Mouse (Mus musculus) c-Kit-negative CD71-positive TER-119-positive erythroid progenitor cells, embryonic 14.5 days (primary cell): ENCODE data around the gene Galnt9.

Experiments used
- DNase-seq: peaks from one replicate; pipeline ENCODE4 v3.0.0-alpha.2; 2013; ENCODE audit warnings: low read depth, low spot score

Galnt9 gene

DNA sequence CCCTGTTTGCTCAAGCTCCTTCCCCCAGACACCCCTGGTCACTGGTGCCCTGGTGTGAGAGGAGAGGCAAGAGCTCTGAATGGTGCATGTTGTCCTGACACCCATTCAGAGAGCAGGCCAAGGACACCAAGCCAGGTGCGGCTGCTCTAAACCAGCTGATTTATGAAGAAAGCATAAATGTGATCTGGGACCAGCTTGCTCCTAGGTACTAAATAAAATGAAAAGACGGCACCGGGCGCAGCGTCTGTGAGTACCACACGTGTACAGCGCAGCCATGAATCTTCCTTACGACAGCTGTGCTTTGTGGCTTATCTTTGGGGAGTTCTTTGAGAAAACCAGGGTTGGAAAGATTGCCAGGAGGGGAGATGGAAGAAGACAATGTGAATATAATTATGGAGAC, 8.2 kb upstream of the Galnt9 start:
- DNase-seq, result no peak

DNA sequence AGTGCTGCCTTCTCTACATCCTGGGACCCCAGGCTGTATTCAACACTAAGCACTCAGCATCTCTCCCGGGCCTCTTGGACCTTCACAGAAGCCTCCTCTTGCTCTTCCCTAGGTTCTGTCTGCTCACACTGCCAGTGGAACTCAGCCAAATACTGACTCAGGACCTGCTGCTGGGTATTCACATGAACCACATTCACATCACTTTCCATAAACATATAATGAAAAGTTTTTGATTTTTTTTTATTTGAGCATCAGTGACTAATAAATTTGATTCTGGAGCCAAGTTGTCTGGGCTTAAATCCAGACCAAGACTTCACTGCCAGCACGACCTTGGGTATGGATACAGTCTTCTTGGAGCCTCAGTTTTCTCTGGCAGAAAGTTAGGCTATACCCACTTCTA, 3.2 kb upstream of the Galnt9 start:
- DNase-seq, result no peak

DNA sequence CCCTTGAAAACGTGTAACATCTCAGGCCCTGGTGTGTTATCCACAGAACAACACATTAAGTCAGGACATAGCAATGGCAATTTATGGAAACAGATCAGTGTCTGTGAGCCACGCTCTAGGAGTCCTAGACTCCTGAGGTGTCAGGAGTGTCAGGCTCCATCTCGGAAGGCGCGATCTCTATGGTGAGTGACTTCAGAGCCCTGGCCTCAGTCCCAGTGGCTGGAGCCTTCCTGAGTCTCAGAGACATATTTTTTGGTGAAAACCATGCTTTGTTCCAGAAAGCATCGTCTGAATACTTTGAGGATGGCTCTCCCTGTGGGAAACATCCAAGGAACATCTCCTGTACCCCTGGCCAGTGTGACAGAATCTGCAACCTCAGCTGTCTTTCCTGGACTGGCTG, 2.7 kb upstream of the Galnt9 start:
- no peak for DNase-seq

DNA sequence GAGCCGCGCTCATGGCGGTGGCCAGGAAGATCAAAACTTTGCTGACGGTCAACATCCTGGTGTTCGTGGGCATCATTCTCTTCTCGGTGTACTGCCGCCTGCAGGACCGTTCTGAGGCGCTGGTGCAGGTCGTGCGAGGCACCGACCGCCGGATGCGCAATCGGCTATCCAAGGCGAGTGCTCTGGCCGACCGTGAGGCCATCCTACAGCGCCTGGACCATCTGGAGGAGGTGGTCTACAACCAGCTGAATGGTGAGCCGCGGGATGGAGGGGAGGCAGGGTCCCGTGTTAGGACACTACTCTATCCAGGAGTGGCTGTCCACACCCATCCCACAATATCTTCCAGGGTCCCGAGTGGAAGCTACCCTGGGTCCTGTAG, 525 bp downstream of the Galnt9 start:
- no peak for DNase-seq

DNA sequence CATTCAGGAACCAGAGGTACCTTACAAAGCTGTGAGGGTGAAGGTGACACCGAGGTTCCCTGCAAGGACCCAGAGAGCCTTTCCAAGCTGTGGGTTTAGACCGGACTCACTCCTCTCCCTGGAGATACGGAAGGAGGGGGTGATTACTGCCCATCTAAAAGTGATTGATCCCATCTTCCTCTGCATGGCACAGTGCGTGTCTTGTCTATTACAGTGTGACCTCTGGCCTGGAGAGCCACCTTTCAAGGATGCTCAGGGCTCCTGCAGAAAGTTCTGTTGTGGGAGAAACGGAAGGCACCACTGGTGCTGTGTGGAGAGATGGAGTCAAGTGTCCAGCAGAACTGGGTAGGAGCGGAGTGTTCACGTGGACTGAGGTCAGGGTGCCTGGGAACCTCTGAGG, 1.2 kb downstream of the Galnt9 start:
- no peak for DNase-seq

DNA sequence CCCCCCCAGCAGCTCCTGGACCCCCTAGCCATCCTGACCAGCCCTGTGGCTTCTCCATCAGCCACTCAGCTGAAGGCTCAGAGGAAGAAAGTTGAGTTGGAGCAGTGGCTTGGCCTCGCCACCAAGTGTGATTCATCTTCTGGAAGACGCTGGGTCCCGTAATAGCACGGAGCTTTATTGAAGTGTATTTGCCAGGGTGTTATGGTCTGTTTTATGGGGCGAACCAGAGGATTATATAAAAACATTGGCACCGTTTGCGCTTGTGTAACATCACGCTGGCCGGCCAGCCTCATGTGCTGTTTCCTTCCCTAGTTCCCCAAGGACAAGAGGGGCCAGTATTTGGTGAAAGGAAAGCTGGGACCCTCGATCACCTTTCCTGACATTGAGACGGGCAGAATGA, 2.0 kb downstream of the Galnt9 start:
- DNase-seq, result no peak

DNA sequence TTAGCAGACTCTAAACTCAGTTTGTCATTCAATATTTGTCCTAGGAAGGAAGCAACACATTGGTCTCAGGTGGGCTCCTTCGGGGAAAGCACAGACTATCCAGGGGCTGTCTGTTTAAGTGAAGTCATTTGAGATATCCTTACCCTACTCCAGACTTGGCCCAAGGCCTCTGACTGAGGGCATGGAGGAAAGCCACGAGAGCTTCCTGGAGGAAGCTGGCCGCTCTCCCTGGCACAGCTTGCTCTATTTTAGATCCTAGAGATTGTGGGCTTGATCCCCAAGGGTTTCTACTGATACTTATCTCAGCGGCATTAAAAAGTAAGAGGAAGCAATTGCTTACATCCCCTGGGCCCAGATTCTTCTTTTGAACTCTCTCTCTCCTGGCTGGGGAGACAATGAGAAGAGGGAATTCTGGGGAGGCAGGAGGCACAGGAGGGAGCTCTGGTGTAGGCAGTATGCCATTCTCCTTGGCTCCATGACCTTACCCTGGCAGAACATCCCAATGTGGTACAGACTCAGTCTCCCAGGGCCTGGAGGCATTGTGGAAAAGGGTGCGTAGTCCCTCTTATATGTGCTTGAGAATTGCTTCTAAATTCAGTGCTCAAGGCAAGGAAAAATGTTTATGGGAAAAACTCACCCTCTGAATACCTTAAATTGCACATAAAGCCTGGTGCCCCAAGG, 2.7 kb downstream of the Galnt9 start:
- DNase-seq, result no peak

DNA sequence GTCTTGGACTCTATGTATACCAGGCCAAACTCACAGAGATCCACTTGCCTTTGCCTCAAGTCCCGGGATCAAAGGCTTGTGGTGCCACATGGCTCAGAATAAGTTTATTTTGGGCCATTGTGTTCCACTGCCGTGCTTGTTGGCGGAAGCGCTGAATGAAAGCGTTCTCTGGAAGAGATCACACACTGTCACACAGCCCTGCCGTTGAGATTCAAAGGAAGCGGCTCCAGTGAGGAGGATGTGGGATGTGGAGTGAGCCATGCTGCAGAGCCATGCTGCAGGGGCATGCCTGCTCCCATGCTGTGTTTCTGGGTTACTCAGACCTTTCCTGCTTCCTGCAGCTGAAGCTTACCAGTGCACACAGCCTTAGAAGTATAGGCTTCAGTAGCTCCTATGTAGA, 4.3 kb downstream of the Galnt9 start:
- no peak for DNase-seq

DNA sequence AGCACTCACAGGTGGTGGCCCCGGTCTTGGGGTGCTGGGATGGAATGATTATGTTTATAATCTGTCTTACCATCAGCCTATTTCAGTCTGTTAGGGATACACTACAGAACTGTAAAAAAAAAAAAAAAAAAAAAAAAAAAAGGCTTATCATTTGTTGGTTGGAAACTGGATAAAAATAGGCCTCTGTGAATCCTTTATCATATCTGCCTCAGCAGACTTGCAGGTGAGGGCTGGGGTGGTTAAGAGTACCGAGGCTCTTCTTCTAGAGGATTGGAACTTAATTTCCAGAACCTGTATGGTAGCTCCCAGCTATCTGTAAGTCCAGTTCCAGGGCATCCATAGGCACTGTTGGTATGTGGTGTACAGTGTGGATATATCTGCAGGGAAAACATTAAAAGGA, 6.0 kb downstream of the Galnt9 start:
- no peak for DNase-seq

DNA sequence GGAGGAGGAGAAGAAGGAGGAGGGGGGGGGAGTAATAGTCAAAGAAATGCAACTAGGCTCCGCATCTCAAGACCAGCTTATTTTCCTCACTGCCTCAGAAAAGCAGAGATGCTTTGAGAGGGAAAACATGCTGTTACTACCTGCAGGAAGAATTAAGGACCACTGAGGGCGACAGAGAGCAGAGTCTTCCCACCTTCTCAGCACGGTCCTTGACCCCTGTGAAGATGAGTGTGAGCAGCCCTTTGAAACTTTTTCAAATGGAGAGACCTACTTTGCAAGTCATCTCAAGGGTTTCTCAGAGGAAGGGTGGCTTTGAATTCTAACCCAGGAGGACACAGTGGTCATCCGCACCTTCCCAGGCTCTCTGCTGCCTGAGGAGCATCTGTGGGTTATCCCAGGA, 6.7 kb downstream of the Galnt9 start:
- no peak for DNase-seq

DNA sequence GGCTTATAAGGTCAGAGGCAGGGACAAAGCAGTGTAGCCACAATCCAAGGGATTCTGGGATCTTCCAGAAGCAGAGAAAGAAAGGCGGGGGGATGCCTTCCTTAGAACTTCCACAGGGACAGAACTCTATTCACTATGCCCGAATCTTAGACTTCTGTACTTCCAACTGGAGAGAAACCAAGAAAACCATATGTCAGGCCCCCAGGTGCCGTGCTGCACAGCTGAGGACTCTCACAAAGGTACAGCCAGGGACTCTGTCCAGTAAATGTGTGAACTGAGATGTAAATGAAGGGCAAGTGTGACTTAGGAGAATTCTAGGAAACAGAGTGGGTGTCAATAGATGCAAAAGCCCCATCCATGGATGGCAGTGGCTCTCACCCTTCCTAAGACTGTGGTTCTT, 7.8 kb downstream of the Galnt9 start:
- DNase-seq, result no peak

DNA sequence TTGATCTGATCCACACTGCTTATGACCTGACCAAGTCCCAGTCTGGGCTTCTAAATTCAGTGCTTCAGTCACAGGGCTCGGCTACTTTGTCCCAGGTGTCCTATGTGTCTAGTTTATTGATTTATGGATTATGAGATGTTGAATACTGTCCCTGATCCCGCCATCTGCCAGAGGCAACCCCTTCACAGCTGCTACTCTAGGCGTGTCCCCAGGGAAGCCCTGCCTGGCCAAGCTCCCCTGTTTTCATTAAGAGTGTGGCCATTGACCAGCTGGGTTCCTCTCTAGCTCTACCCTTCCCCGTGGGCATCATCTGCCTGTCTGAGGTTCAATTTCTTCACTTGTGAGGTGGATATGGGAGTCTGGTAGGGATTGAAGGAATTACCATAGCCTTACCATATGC, 9.2 kb downstream of the Galnt9 start:
- no peak for DNase-seq

DNA sequence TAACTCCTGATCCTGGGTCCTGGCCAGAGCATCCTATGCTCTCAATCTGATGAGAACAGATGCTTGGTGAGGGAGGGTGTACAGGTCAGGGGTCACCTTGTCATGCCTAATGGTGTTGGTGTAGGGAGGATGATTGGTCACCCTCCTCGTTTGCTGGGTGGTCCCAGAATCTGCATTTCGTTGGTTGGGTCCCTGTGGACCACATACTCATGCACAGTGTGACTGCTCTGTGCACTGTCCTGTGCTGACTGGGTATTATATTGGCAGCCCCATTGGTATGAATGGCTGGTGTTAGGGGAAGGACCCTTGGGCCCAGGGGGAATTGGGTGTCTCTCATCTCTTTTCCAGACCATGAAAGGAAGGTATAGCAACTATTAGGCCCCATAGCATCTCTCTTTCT, 11.0 kb downstream of the Galnt9 start:
- no peak for DNase-seq

DNA sequence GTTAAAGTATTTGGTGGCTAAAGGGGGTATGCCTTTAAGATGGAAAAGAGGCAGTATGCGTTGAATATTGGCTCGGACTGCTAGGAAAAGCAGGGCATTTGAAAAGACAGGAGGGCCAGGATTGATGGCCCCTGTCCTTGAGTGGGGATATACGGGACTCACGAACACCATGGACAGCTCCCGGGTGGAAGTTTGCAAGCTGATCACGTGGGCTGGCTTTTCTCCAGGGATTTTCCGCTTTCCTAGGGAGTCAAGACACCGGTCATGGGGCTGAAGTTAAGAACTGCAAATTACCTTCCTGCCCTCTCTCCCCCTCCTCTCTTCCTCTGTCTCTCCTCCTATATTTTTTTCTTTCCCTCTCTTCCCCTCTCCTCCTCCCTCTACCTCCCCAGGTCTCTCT, 14.2 kb downstream of the Galnt9 start:
- DNase-seq, result no peak

DNA sequence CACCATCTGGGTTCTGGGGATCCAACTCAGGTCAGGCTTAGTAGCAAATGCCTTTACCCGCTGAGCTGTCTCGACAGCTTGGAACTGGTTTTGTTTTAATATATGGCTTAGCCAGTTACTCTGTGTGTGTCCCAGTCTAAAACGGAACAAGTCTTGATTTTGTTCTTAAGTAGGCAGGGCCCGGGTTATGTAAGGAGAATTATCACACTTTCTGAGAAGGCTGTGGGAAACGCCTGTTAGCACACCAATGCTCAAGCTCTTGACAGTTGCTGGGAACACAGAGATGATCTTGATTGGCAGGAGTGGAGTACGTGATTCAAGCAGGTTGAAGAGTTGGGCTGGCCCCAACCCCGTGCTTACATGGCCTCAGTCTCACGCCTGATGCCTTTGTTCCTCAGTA, 15.5 kb downstream of the Galnt9 start:
- no peak for DNase-seq

DNA sequence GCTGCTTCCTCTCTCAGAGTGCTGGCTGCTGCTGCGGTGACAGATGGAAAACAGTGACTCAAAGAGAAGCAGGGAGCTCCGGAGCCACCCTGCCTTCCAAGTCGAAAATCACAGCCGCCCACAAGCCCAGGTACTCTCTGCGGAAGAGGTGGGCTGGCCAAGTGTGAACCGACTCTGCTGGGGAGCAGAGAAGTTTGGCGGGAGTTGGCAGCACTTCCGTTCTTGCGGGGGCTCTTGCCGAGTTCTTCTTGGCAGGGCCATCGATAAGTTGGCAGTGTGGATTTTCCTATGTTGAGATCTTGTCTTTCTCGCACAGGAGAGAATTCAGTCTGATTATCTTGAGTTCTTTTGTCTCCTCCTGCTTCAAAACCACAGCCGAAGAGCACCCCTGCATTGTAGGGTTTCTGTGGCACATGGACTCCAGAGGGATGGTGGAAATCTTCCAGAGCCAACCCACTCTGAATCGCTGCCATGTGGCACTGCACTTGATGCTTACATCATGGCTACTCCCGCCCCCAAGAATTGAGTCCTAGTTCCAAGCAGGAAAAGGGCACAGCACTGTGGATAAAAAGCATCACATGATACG, 18.7 kb downstream of the Galnt9 start:
- DNase-seq, result no peak

DNA sequence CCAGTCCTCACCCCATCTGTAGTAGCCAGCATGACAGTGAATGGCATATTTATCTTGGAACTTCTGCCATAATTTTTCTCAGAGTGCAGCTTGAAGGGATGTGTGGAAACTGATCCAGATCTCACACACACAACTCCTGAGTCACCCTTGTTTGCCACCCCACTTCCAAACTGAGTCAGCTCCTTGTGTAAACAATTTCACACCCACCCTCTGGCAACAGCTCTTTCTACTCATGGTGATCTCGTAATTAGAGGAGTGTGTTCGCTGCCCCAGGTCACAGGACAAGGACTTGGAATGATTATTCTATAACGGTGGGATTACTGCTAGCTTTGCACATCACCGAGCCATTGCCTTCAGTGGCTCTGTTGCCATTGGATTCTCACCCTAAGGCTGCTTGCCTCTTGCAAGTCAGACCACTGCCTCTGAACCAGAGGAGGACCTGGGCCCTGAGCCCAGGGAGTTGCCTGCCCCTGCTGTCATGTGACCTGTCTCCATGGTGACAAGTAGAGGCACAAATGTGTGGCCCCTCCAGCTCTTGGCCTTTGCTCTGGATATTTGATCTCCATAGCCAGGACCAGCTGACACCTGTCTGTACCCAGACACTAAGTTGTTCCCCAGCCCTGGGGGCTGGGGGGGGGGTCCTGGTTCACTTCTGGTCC, 21.0 kb downstream of the Galnt9 start:
- no peak for DNase-seq

DNA sequence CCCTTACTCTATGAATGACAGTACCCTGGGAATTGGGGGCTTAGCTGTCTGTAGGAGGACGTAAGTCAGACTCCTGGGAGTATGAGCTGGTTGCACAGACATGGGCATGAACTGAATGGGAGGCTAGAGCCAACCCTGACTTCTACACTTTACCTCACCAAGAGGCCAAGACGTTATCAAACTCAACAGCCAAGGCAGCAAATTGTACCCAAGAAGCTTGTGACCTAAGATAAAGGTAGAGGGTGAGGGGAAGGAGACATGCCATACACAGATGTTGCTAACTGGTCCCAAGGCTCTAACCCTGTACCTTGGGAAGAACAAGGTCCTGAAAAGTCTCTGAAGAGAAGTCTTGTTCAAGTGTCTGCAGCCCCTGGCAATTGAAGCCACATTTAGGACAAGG, 23.4 kb downstream of the Galnt9 start:
- DNase-seq, result peak; percentile 2

DNA sequence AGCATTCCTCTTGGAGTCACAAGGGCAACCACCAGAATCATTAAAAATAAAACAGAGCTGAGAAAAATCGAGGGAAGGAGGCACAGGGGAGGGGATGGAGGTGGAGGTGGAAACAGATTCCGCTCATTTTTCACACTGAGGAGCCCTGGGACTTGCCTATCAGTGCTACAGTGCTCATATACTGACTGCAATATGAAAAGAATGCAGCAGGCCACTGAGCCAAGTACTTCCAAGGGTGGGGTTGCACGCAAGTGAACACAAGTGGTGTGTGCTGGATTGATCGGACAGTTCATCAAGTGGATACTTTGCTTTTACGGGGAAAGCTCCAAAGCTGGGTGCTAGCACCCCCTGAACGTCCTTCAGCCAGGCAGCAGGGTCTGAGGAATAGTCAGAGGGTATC, 30.7 kb downstream of the Galnt9 start:
- no peak for DNase-seq

DNA sequence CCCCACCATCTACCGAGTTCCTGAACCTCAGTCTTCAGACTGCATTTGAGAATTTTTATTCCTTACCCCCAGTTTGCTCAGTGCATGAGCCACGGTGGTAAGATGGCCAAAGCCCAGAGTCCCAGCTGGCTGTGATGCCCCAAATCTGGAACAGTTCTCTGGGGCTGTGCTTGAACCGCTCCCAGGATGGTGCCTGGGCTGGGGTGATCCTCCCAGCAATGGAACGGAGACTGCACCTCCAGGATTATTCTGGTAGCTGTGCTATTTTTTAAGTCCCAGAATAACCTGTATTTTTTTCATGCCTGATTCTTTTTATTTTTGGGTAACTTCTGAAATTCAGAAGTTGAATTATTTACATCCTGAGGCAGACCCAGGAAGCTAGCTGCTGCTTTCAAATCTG, 35.1 kb downstream of the Galnt9 start:
- no peak for DNase-seq

DNA sequence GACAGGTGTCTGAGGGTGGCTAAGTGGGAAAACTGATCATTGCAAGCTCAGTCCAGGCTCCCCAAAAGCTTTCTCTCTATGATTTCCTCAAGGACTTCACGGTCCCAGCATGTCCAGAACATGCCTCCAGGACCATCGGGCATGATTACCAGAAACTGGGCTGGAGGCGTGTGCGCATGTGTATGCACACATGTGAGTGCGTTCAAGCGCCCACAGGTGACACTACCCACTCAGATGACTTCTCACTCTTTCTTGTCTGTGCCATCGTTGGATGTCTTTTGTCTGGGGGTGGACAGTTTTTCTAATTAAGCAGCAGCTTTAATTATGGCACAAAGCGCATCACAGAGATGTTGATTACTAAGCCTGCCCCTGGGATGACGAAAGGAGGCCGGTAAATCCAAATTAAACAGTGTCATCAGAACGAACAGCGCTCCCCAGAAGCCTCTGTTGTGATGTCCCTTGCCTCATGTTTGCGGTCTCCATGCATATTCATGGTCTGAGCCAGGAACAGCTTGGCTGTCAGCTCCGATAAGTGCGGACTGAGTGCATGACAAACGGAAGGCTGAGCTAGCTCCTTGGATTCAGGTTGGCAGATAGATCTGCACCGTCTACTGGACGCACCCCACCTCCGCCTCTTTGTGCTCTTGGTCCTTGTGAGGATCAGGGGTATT, 36.5 kb downstream of the Galnt9 start:
- no peak for DNase-seq

DNA sequence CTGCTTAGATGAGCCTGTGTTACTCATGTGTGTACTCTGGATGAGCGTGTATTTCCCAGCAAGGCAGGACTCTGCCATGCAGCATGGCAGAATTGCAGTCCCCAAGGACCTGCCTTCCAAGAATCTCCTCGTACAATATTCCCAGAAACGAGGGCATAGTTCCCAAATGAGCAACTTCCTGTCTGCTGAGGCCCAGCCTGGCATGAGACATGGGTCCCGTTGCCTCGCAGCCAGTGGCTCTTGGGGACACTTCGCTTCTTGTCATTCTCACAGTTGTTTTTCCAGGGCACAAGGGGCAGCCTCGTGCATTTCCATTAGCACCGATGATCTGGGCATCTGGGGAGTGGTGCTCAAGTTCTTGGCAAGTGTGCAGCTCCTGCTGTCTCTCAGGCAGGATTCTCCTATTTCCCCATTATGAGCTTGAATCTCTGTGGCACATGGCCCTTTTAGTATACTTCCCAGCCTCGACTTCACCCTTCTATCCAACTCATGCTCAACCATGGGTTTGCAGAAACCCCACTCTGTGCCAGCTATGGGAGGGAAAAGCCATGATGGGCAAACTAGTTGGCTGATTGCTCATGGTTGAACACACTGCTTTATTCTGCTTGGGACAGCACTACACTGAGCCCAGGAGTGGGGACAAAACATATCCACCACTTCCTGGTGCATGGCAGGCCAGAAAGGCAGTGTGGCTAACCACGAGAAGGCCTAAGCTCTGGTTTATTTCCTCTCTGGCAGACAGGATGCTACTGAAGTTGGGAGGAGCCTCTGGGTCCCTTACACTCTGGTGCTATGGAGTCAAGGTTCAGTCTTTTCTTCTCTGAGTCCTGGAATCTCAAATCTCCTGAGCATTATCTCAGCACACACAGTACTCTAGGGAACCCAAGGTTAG, 38.7 kb downstream of the Galnt9 start:
- no peak for DNase-seq
